Mouse (Mus musculus) ES-CJ7 (cell line): ENCODE measurements around the gene Sumf1.

Experiments
- DNase-seq: peaks from one replicate; pipeline ENCODE4 v3.0.0; 2011; ENCODE audit warnings: low read depth, low spot score

Gene Sumf1

GRCm38 (mm10) chr6:108184847-108185684 lies at the start of gene Sumf1:
Gene Sumf1, minus strand, starts transcription at chr6:108185582.
- DNase-seq = peak; percentile 97

GRCm38 (mm10) chr6:108234536-108234935 lies 49.2 kb upstream of the Sumf1 start:
- no peak for DNase-seq

- DNase-seq = no peak
These were observed 47.7 kb upstream of the Sumf1 start for GRCm38 (mm10) chr6:108233070-108233469.

DNA sequence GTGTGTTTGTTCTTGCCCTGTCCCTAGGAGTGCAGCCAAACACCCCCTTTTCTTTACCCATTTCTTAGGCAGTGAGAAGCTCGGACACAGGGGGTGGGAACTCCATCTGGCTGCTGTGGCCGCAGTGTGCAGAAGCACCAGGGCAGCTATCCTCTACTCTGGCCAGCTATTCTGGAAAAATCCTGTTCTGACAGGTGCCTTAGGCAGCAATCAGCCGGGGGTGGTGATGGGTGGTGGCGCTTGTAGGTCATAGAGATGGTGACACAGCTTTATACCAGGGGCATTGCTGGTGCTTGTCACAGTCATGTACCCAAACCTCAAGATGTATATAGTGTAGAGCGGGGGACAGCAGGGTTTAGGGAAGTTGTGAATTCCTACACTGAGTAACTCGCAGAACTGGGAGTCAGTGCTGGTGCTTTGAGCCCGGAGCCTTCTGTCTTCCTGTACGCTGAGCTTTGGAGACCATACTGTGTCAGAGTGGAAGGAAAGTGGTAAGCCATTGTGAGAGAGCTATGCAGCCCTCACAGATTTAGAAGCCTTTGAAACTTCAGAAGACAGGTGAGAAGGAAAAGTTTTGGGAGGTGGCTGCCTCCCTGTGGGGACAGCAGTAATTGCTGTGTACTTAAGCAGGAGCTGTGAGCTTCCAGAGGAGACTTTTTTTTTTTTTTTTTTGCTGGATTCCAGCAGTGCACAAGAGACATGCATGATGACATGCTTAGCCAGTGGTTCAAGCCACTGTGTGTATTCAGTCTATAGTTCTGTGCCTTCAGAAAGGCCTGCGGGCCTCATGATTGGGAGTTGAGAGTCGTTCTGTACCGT lies 46.7 kb upstream of the Sumf1 start:
- peak; percentile 51 for DNase-seq

DNA sequence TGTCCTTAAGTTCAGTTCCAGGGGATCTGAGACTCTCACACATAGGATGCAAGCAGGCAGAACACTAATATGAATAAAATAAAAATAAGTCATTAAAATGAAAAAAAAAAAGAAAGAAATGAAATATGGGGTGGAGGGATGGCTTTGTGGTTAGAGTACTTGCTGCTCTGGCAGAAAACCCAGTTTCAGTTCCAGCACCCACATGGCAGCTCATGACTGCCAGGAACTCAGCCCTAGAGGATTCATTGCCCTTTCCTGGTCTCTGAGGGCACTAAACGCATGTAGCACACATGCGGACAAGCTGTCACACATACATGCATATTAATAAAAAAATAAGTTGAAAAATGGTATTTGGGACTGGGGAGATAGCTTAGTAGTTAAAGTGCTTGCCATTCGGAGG lies 45.2 kb upstream of the Sumf1 start:
- DNase-seq = no peak

DNA sequence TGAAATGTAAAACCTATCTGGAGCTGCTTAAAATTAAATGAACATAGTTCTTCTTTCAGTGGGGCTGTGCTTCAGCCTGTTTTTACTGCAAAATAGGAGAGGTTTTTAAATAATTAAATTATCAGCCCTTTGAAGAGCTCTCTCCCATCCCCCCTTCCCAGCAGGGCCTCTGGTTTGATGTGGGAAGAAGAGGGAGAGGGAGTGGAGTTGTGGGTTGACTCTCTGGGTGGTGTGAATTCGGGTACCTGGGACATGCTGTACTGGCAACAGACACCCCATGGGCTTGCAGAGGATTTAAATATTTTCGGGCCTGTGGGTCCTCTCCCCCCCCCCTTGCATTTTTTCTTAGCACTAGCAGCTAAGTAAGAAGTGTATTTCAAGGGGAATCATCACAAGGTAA lies 43.2 kb upstream of the Sumf1 start:
- DNase-seq = peak; percentile 32

- DNase-seq = no peak
These were observed 42.7 kb upstream of the Sumf1 start for GRCm38 (mm10) chr6:108228048-108228447.

GRCm38 (mm10) chr6:108227461-108227860 lies 42.1 kb upstream of the Sumf1 start:
- DNase-seq = no peak

GRCm38 (mm10) chr6:108226230-108226629 lies 40.8 kb upstream of the Sumf1 start:
- no peak for DNase-seq

DNA sequence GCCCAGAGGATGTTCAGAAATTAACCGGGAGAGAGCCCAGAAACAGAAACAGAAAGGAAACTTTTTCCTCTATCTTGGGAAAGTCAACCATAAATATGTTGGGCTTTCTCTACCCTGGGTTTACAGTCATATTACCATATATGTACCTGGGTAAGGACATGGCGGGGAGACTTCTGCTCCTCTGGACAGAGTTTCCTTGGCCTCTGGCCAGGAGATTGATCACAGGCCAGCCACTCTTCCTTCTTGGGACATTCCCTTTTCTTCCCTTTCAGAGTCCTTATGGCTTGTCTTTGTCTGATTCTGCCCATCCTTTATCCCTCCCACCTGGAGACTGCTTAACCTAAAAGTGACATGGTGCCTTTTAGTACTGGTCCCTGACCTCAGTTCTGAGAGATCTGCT lies 39.6 kb upstream of the Sumf1 start:
- no peak for DNase-seq

- DNase-seq = no peak
These were observed 39.0 kb upstream of the Sumf1 start for GRCm38 (mm10) chr6:108224361-108224760.

- DNase-seq = no peak
These were observed 37.5 kb upstream of the Sumf1 start for GRCm38 (mm10) chr6:108222875-108223274.

- DNase-seq = no peak
These were observed 37.1 kb upstream of the Sumf1 start for GRCm38 (mm10) chr6:108222435-108222834.

GRCm38 (mm10) chr6:108217987-108218386 lies 32.6 kb upstream of the Sumf1 start:
- no peak for DNase-seq

- DNase-seq = no peak
These were observed 31.4 kb upstream of the Sumf1 start for GRCm38 (mm10) chr6:108216832-108217231.

GRCm38 (mm10) chr6:108216091-108216490 lies 30.7 kb upstream of the Sumf1 start:
- no peak for DNase-seq

GRCm38 (mm10) chr6:108214294-108214925 lies 29.0 kb upstream of the Sumf1 start:
- peak; percentile 18 for DNase-seq

GRCm38 (mm10) chr6:108213481-108214293 lies 28.3 kb upstream of the Sumf1 start:
- DNase-seq = peak; percentile 35

- peak; percentile 99 for DNase-seq
These were observed 27.5 kb upstream of the Sumf1 start, which contains the start of gene Itpr1 for GRCm38 (mm10) chr6:108212881-108213295. Gene Itpr1, plus strand, starts transcription at chr6:108213096.

GRCm38 (mm10) chr6:108211896-108212880 lies 26.8 kb upstream of the Sumf1 start:
- DNase-seq = peak; percentile 46
